Mouse (Mus musculus) Muller cell, postnatal 12 days (primary cell): ENCODE data around the gene Fcgr4.

Source experiments
- DNase-seq: peaks from one replicate; pipeline ENCODE4 v3.0.0-alpha.2; 2015; ENCODE audit errors: inconsistent ontology term

The Fcgr4 gene

GRCm38 (mm10) chr1:171011733-171012132 lies 7.0 kb upstream of the Fcgr4 start:
- no peak for DNase-seq

- DNase-seq, result no peak
Measured at GRCm38 (mm10) chr1:171016676-171017356, 1.9 kb upstream of the Fcgr4 start.

DNA sequence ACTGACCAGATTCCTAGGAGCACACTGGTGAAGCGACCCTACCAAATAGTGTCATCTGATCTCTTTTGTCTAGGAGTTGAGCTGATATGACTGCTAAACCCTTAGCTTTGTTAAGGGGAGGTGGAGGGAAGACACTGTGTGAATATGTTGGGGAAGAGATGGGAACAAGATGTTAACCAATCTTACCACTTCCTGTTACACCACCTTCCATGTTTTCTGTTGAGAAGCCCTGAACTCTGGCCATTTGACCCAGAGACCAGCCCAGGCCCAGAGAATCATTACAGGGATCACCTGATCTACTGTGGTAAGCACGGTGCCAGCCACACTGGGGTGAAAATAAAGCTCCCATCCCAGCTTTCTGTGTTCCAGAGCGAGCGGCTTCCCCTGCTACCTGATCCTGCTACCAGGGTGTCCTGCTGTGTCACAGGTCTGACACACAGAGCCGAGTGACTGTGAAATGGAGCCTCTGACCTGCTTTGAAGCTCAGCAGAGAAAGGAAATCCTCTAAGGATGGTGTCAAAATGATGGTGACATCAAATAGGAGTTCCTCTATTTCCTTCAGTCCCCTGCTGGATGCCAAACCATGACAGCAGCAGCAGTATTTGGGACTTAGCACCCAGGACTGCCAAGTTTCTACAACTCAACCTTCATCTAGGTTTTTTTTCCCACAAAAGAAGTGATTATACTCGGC lies 1.1 kb upstream of the Fcgr4 start:
- DNase-seq, result no peak

GRCm38 (mm10) chr1:171019311-171019950 lies 711 bp downstream of the Fcgr4 start:
- peak; percentile 69 for DNase-seq

DNA sequence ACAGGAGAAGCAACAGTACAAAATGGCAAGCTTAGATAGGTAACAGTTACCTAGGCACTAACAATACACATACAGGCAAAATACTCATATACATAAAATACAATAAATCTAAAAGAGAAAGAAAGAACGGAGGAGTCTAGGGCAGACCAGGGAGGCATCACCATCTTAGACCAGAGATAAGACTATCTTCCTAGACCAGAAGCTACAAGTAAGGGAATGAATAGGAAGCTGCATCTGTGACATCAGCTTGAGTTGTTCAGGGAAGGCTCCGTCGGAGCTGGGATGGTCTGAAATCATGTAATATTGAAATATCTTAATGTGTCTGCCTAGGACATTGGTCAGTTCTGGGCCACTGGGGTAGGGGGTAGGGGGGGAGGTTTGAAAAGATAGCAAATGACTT lies 13.0 kb downstream of the Fcgr4 start:
- no peak for DNase-seq

DNA sequence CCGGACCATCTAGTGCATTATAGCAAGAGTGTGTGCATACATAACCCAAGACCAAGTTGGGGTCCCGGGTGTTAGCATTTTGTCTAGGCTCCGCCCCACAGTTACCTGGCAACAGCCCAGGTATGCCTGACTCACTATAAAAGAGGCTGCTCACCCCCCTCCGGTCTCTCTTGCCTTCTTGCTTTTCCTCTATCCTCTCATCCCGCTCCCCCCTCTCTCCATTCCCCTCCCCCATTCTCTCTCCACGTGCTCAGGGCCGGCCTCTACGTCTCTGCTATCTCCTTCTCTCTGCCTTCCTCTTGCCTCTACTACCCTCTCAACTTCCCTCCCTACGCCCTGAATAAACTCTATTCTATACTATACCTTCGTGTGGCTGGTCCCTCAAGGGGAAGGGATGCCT lies 14.0 kb downstream of the Fcgr4 start:
- DNase-seq, result no peak

DNA sequence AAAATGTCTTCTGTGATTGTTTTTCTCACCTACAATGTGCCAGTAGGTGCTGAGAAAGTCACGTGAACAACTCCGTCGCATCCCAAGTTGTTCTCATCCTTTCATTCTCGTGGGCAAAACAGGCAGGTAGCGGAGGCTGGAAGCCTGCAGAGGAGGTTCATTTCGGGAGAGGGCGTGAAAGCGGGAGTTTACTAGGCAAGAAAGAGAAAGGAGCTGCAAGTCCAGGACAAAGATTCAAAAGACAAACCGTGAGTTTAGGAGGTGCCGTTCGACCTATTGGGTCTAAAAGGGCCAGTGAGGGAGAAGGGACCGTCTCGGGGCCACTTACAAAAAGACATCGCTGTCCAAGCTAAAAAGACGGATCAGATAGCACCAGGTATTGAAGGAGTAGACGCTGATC lies 14.5 kb downstream of the Fcgr4 start:
- DNase-seq, result peak; percentile 56

- DNase-seq, result peak; percentile 88
Measured at GRCm38 (mm10) chr1:171033756-171034155, 15.0 kb downstream of the Fcgr4 start.

DNA sequence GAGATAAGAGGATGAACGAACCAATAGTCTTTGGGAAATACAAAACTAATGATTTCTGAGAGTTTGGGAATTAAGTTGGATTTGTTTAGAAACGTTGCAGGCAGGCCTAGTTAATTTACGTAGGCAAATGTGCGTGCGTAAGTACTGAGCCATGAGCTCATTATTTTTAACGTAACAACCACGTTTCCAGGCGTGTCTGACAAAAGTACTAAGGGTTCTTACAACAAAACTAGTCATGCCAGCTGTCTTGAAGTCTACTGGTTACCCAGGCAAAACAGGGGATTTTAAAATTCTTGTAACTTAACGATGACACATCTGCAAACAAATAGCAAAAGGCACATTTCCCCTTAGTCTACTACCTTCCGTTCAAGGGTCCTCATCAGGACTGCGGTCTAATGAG lies 15.5 kb downstream of the Fcgr4 start:
- peak; percentile 59 for DNase-seq

DNA sequence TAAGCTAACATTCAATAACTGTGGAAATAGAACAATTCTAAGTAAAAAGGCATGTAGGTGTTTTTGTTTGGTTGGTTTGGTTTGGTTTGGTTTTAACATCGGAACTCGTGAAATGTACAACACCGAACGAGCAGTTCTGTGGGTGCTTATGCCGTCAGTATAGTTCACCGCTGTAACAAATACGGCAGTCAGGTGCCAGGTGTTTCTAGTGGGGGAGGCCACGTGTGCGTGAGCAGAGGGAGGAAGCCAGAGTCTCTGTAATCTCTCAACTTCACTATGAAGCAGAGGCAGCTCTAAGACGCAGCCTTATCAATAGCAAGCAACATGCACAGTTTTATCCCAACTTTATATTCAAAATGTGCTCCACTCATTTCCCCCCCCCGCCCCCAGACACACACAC lies 16.9 kb downstream of the Fcgr4 start:
- no peak for DNase-seq

DNA sequence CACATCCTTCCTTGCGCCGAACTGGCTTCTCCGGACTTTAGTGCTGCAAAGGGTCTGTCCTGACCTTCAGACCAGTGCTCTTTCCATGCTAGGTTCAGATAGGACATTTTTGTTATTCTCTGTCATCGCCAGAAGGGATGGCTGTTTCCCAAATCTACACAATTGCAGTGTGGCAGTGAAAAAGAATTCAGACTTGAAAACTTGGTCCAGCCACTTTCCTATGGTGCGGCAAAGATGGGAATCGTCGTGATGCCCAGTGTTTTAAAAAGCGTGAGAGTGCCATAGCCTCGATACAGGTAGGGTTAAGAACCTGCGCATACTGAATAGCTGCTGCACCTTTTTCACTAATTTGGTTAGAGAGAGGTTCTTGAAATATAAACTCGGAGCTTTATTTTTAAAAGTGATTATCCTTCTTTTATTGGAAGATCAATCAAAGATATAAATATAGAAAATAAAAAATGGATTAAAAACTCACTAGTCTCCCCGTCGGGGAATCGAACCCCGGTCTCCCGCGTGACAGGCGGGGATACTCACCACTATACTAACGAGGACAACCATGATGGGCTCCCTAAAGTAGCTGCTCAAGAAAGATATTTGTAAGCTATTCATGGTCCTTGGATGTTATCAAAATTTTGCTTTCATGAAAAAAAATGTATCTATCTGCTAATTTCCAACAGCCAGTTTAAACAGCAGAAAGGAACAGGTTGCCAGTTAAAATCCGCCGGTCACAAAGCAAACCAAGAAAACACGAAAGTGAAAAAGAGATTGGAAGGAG lies 18.0 kb downstream of the Fcgr4 start:
- DNase-seq, result peak; percentile 85

DNA sequence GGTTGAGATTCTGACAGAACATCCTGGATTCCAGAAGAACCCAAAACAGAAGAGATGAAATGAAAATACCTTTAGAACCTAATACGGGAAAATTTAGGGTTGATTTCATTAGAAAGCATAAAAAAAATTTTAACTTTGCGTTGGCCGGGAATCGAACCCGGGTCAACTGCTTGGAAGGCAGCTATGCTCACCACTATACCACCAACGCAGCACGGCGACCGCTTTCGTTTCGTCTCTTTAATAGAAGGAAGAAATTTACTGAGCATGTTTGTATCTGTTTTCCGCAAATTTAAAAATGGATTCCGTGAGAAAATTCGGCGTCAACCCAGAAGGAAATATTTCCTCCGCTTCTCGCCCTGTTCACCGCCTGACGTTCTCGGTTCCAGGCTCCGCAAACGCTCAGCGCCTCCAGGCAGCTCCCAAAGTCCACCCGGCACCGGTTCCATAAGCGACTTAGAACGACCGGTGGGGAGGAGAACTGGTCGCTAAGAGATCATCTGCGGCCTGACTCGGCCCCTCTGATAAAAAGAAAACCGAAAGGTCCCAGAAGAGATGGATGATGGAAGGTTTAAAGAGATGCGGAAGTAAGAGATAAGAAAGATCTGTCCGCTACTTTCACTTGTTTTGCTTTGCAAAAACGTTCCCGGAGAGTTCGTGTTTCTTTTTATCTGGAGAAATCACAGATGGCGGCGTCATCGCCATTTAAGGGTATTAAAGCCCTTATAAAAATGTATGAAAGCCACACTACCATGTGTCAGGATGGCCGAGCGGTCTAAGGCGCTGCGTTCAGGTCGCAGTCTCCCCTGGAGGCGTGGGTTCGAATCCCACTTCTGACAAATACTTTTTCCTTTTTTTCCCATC lies 19.4 kb downstream of the Fcgr4 start:
- DNase-seq, result peak; percentile 87

- DNase-seq, result no peak
Measured at GRCm38 (mm10) chr1:171039135-171039534, 20.4 kb downstream of the Fcgr4 start.

- no peak for DNase-seq
Measured at GRCm38 (mm10) chr1:171039880-171040279, 21.2 kb downstream of the Fcgr4 start.

DNA sequence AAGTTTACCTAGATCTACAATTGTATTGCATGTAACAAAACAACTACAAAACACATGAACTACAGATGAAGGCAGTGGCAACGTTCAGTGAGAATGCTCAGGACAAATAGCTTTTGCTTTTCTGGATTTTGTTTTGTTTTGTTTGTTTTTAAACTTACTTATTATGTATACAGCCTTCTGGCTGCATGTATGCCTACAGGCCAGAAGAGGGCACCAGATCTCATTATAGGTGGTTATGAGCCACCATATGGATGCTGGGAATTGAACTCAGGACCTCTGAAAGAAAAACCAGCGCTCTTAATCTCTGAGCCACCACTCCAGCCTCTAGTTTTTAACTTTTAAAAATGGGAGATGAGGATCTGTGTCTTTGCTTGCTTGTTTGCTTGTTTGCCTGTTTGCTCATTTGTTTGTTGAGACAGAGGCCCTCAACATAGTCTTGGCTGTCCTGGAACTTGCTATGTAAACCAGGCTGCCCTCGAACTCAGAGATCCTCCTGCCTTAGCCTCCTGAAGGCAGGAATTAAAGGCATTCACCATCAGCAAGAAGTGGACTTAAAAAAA lies 25.0 kb downstream of the Fcgr4 start:
- DNase-seq, result no peak

GRCm38 (mm10) chr1:171044365-171045078 lies 25.8 kb downstream of the Fcgr4 start:
- DNase-seq, result peak; percentile 93

DNA sequence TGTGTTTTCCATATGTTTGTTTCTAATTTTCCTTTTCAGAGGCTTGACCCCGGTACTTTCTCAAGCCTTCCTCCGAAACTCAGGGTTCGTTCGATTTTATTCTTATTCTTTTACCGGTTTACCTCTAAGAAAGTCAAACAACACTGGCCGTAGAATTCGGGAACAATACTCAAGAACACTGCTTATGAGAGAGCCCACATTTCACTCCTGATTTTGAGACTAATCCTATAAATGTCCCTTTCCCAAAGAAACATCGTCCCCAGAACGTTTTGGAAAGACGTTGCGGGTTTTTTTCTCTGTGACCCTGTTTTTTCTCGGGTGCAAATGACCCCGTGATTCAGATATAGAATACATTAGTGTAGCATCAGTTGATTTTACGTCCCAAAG lies 26.4 kb downstream of the Fcgr4 start:
- no peak for DNase-seq

DNA sequence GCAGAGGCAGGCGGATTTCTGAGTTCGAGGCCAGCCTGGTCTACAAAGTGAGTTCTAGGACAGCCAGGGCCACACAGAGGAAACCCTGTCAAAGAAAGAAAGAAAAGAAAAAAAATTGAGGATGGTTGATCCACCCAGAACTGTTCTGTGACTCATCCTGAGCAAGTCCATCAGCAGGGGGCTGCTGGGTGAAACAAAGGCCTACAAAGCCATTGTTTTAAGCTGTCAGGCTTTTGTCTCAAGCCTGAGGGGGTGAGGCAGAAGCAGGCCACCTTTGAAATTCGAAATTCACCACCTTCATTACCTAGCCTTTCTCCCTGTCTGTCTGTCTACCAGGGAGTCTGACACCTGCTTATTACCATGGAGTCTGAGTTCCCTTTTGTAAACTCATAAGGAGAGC lies 27.8 kb downstream of the Fcgr4 start:
- no peak for DNase-seq

GRCm38 (mm10) chr1:171049263-171049662 lies 30.5 kb downstream of the Fcgr4 start:
- DNase-seq, result no peak

GRCm38 (mm10) chr1:171050774-171051173 lies 32.1 kb downstream of the Fcgr4 start:
- no peak for DNase-seq
